Mouse (Mus musculus) hindbrain, embryonic 15.5 days (tissue): ENCODE measurements around the gene Tm6sf1. TPM values are rescaled to one million over a fixed set of nuclear protein-coding genes. Genes with fewer than 3 reads are reported as not detected.

ENCODE experiments used
- ATAC-seq: fragments of 200-750 bp; cut with Nextera tagmentation; 2 replicates; pipeline ENCODE4 v1.8.0; 2017; ENCODE audit warnings: low read depth, moderate number of reproducible peaks, moderate TSS enrichment; ENCODE audit not compliant: low FRiP score
- H3K27ac ChIP-seq: fragments of 300-500 bp; sonication (generic); replicated peaks from 2 replicates; pipeline ENCODE4 v1.5.1; 2015; ENCODE audit warnings: mild to moderate bottlenecking, inconsistent platforms
- H3K27me3 ChIP-seq: fragments of 300-500 bp; sonication (generic); 2 replicates; pipeline ENCODE4 v1.6.1; 2015; ENCODE audit warnings: control low read depth, inconsistent platforms
- H3K36me3 ChIP-seq: fragments of 300-500 bp; sonication (generic); 2 replicates; pipeline ENCODE4 v1.6.1; 2015; ENCODE audit warnings: control low read depth, inconsistent platforms
- H3K4me1 ChIP-seq: fragments of 300-500 bp; sonication (generic); replicated peaks from 2 replicates; pipeline ENCODE4 v1.6.1; 2015; ENCODE audit warnings: control low read depth, inconsistent platforms
- H3K4me2 ChIP-seq: fragments of 300-500 bp; sonication (generic); 2 replicates; pipeline ENCODE4 v1.6.1; 2015; ENCODE audit warnings: moderate library complexity, mild to moderate bottlenecking, inconsistent platforms
- H3K4me3 ChIP-seq: fragments of 300-500 bp; sonication (generic); 2 replicates; pipeline ENCODE4 v1.5.1; 2015; ENCODE audit warnings: mild to moderate bottlenecking, inconsistent platforms
- H3K9ac ChIP-seq: fragments of 300-500 bp; sonication (generic); 2 replicates; pipeline ENCODE4 v1.6.1; 2015; ENCODE audit warnings: inconsistent platforms
- H3K9me3 ChIP-seq: fragments of 300-500 bp; sonication (generic); 2 replicates; pipeline ENCODE4 v1.6.1; 2016; ENCODE audit warnings: control low read depth, inconsistent platforms
- WGBS: fragments of 180-500 bp; shearing (Covaris S2); methylation state at CpG from one replicate; pipeline ENCODE4 v1.1.7; 2015; 5-methylcytosine and 5-hydroxymethylcytosine counted together
- polyA plus RNA-seq: library from polyadenylated mRNA; unstranded; fragments of >200 nt; fragmentation: Nextera tagmentation; extraction: Ambion mirVana; gene quantifications from 2 replicates; pipeline ENCODE4 v1.2.1, GENCODE M21; 2015

Gene Tm6sf1
- polyA plus RNA-seq, 1 experiment from 2014 or later, result 11.8 TPM

GRCm38 (mm10) chr7:81867231-81867930 lies 8.6 kb downstream of the Tm6sf1 start:
- H3K27ac ChIP-seq, result no peak overlapping the region
- ATAC-seq, result no peak
- H3K4me3 ChIP-seq, result no peak overlapping the region
- no peak overlapping the region for H3K9ac ChIP-seq
- no peaks in the 10 kb centered on the region for H3K9me3 ChIP-seq
- no peaks in the 10 kb centered on the region for H3K36me3 ChIP-seq
- H3K27me3 ChIP-seq, result no peaks in the 10 kb centered on the region
- no peaks in the 10 kb centered on the region for H3K4me1 ChIP-seq
- no peak overlapping the region for H3K4me2 ChIP-seq
- 89% methylated on average over 9 of the region's 9 CpGs for WGBS

- Histone ChIP-seq H3K4me1 (no peaks in the 10 kb centered on the region), H3K27me3 (no peaks in the 10 kb centered on the region), H3K9me3 (no peaks in the 10 kb centered on the region), H3K4me2 (no peak overlapping the region), H3K4me3 (no peak overlapping the region), H3K27ac (no peak overlapping the region), H3K36me3 (no peaks in the 10 kb centered on the region), H3K9ac (no peak overlapping the region)
- 20% methylated on average over 6 of the region's 6 CpGs for WGBS
- ATAC-seq, result peak; percentile 69
These were observed 9.4 kb downstream of the Tm6sf1 start for GRCm38 (mm10) chr7:81868158-81868557.

- Histone ChIP-seq H3K9ac (no peak overlapping the region), H3K36me3 (no peaks in the 10 kb centered on the region), H3K27ac (no peak overlapping the region), H3K4me1 (0 out of 2 replicates have a peak, but pooled peaks cover 2% of the 10 kb centered on the region), H3K9me3 (no peaks in the 10 kb centered on the region), H3K4me3 (no peak overlapping the region), H3K27me3 (no peaks in the 10 kb centered on the region), H3K4me2 (no peak overlapping the region)
- 77% methylated on average over 13 of the region's 13 CpGs for WGBS
- no peak for ATAC-seq
These were observed 13.8 kb downstream of the Tm6sf1 start for GRCm38 (mm10) chr7:81872493-81873013.

- no peak overlapping the region for H3K4me3 ChIP-seq
- no peak overlapping the region for H3K27ac ChIP-seq
- 0 out of 2 replicates have a peak, but pooled peaks cover 2% of the 10 kb centered on the region for H3K4me1 ChIP-seq
- ATAC-seq, result no peak
- no peak overlapping the region for H3K9ac ChIP-seq
- no peak overlapping the region for H3K4me2 ChIP-seq
- no peaks in the 10 kb centered on the region for H3K36me3 ChIP-seq
- H3K27me3 ChIP-seq, result no peaks in the 10 kb centered on the region
- no peaks in the 10 kb centered on the region for H3K9me3 ChIP-seq
- 59% methylated on average over 1 of the region's 1 CpGs for WGBS
These were observed 15.0 kb downstream of the Tm6sf1 start for GRCm38 (mm10) chr7:81873807-81874206.

GRCm38 (mm10) chr7:81874636-81875035 lies 15.8 kb downstream of the Tm6sf1 start:
- Histone ChIP-seq H3K27ac (no peak overlapping the region), H3K27me3 (no peaks in the 10 kb centered on the region), H3K4me2 (no peak overlapping the region), H3K36me3 (no peaks in the 10 kb centered on the region), H3K9ac (no peak overlapping the region), H3K9me3 (no peaks in the 10 kb centered on the region), H3K4me3 (no peak overlapping the region), H3K4me1 (0 out of 2 replicates have a peak, but pooled peaks cover 2% of the 10 kb centered on the region)
- WGBS, result 61% methylated on average over 6 of the region's 6 CpGs
- no peak for ATAC-seq

- WGBS, result 79% methylated on average over 9 of the region's 9 CpGs
- ATAC-seq, result no peak
- Histone ChIP-seq H3K4me2 (no peak overlapping the region), H3K9ac (no peak overlapping the region), H3K4me3 (no peak overlapping the region), H3K9me3 (no peaks in the 10 kb centered on the region), H3K36me3 (no peaks in the 10 kb centered on the region), H3K27ac (no peak overlapping the region; the same call in 1 of the 2 replicates), H3K27me3 (no peaks in the 10 kb centered on the region), H3K4me1 (0 out of 2 replicates have a peak, but pooled peaks cover 2% of the 10 kb centered on the region)
These were observed 16.6 kb downstream of the Tm6sf1 start for GRCm38 (mm10) chr7:81875372-81875771.

- Histone ChIP-seq H3K36me3 (no peaks in the 10 kb centered on the region), H3K9me3 (no peaks in the 10 kb centered on the region), H3K4me2 (no peak overlapping the region), H3K27me3 (no peaks in the 10 kb centered on the region), H3K27ac (no peak overlapping the region), H3K4me1 (0 out of 2 replicates have a peak, but pooled peaks cover 2% of the 10 kb centered on the region), H3K4me3 (no peak overlapping the region), H3K9ac (no peak overlapping the region)
- no peak for ATAC-seq
- 89% methylated on average over 5 of the region's 5 CpGs for WGBS
These were observed 21.5 kb downstream of the Tm6sf1 start for GRCm38 (mm10) chr7:81880286-81880685.

- no peak for ATAC-seq
- Histone ChIP-seq H3K9ac (no peak overlapping the region), H3K9me3 (no peaks in the 10 kb centered on the region), H3K27ac (no peak overlapping the region), H3K4me3 (no peak overlapping the region), H3K4me1 (0 out of 2 replicates have a peak, but pooled peaks cover 2% of the 10 kb centered on the region), H3K36me3 (no peaks in the 10 kb centered on the region), H3K27me3 (no peaks in the 10 kb centered on the region), H3K4me2 (no peak overlapping the region)
- 90% methylated on average over 4 of the region's 4 CpGs for WGBS
These were observed 22.0 kb downstream of the Tm6sf1 start for GRCm38 (mm10) chr7:81880797-81881196.

GRCm38 (mm10) chr7:81881600-81881999 lies 22.8 kb downstream of the Tm6sf1 start:
- Histone ChIP-seq H3K9ac (no peak overlapping the region), H3K36me3 (peaks cover 3% of the 10 kb centered on the region; the same call in 1 of the 2 replicates), H3K4me3 (no peak overlapping the region), H3K4me1 (no peaks in the 10 kb centered on the region), H3K27me3 (no peaks in the 10 kb centered on the region), H3K27ac (no peak overlapping the region), H3K9me3 (no peaks in the 10 kb centered on the region), H3K4me2 (no peak overlapping the region)
- no peak for ATAC-seq
- 68% methylated on average over 3 of the region's 3 CpGs for WGBS

GRCm38 (mm10) chr7:81885128-81885527 lies 26.3 kb downstream of the Tm6sf1 start:
- Histone ChIP-seq H3K4me2 (no peak overlapping the region), H3K27me3 (no peaks in the 10 kb centered on the region), H3K4me3 (no peak overlapping the region), H3K9ac (no peak overlapping the region), H3K9me3 (no peaks in the 10 kb centered on the region), H3K27ac (no peak overlapping the region), H3K36me3 (peaks cover 9% of the 10 kb centered on the region; the same call in 1 of the 2 replicates), H3K4me1 (no peaks in the 10 kb centered on the region)
- no peak for ATAC-seq
- WGBS, result 51% methylated on average over 4 of the region's 4 CpGs

GRCm38 (mm10) chr7:81899361-81899760 lies 40.6 kb downstream of the Tm6sf1 start:
- WGBS, result 83% methylated on average over 11 of the region's 11 CpGs
- Histone ChIP-seq H3K27me3 (no peaks in the 10 kb centered on the region), H3K9ac (no peak overlapping the region)

GRCm38 (mm10) chr7:81904094-81904493 lies 45.3 kb downstream of the Tm6sf1 start:
- H3K9me3 ChIP-seq, result no peaks in the 10 kb centered on the region
- H3K36me3 ChIP-seq, result peaks cover 5% of the 10 kb centered on the region
- H3K9ac ChIP-seq, result no peak overlapping the region
- no peak overlapping the region for H3K4me2 ChIP-seq
- no peak for ATAC-seq
- H3K4me3 ChIP-seq, result no peak overlapping the region
- WGBS, result 38% methylated on average over 4 of the region's 4 CpGs
- no peaks in the 10 kb centered on the region for H3K4me1 ChIP-seq
- no peak overlapping the region for H3K27ac ChIP-seq
- no peaks in the 10 kb centered on the region for H3K27me3 ChIP-seq

More at GRCm38 (mm10) chr7:81899361-81899760, 40.6 kb downstream of the Tm6sf1 start:
- no peaks in the 10 kb centered on the region for H3K4me1 ChIP-seq
- H3K27ac ChIP-seq, result no peak overlapping the region
- no peak overlapping the region for H3K4me2 ChIP-seq
- no peaks in the 10 kb centered on the region for H3K9me3 ChIP-seq
- H3K4me3 ChIP-seq, result no peak overlapping the region
- peaks cover 15% of the 10 kb centered on the region for H3K36me3 ChIP-seq
- no peak for ATAC-seq
